In genomic region chr11:88502566-88502965, GRCm38 (mm10) we compare ENCODE assay signal across 25 mouse cellular contexts.
DNase-seq lines count a peak whose midpoint lies in the region; ATAC-seq and TF ChIP-seq lines count a peak whose summit lies in the region.
"Had no signal": no experiment of that assay in that cellular context is flagged by ENCODE, and none has a peak within 500 bp of the region (broad histone marks: within the 10 kb centered on the region; RNA-seq: fewer than 3 reads in every experiment).

No protein-coding gene starts in this region.

- DNase-seq in forebrain, embryonic 11.5 days (ENCODE audit: low spot score) = no peak
- no peak for DNase-seq in hindbrain, embryonic 11.5 days (ENCODE audit: low spot score)
- no peak for DNase-seq in testis, postnatal 10 days (ENCODE audit: low spot score)
- no peak for DNase-seq in hindbrain, embryonic 14.5 days (ENCODE audit: low spot score)
- DNase-seq in layer of hippocampus, adult 8-10 months (ENCODE audit: low spot score in 2 of 2) = no peak
- DNase-seq: adrenal gland, postnatal 36 days; cerebellum, adult 18-20 months; cerebellum, postnatal 25 days; embryo, embryonic 11 days; gastrocnemius, postnatal 25 days; liver, embryonic 13.5 days; lung, embryonic 14.5 days; lung, postnatal 36 days; right cerebral cortex, adult 18-20 months; thymus, postnatal 25 days had no signal

- TF ChIP-seq CTCF in testis, adult 2 months (IDR thresholded peaks at IDR 0.05; ENCODE audit: control insufficient read depth, insufficient read depth, insufficient replicate concordance, low read depth, low read length) = no peak

- 0 out of 2 replicates have a peak overlapping the region, but pooled peaks have one; percentile 3 for H3K27ac ChIP-seq in forebrain, embryonic 13.5 days
- H3K27ac ChIP-seq in forebrain, embryonic 11.5 days (ENCODE audit: low read depth, low read length) = no peak overlapping the region
- H3K27ac ChIP-seq in hindbrain, embryonic 12.5 days = peak overlapping the region; percentile 48
- H3K27ac ChIP-seq in hindbrain, embryonic 11.5 days (ENCODE audit: low read depth, low read length) = no peak overlapping the region
- H3K27ac ChIP-seq in testis, adult 2 months (ENCODE audit: control insufficient read depth, insufficient read depth, low read depth, low read length) = no peak overlapping the region
- H3K27ac ChIP-seq in hindbrain, embryonic 14.5 days = peak overlapping the region; percentile 46; the same call in 1 of the 2 replicates
- H3K27ac ChIP-seq: forebrain, embryonic 15.5 days; hindbrain, embryonic 15.5 days; limb, embryonic 13.5 days; liver, embryonic 13.5 days; stomach, postnatal 0 days had no signal

- TF ChIP-seq POLR2A in testis, adult 2 months (IDR thresholded peaks at IDR 0.05; ENCODE audit: control insufficient read depth, low read depth, low read length) = no peak

- no peak for ATAC-seq in forebrain, embryonic 13.5 days
- ATAC-seq in forebrain, embryonic 11.5 days (replicated peaks; ENCODE audit: low FRiP score) = no peak
- no peak for ATAC-seq in hindbrain, embryonic 12.5 days (ENCODE audit: low FRiP score)
- no peak for ATAC-seq in hindbrain, embryonic 11.5 days (ENCODE audit: low FRiP score)
- ATAC-seq in hindbrain, embryonic 14.5 days (ENCODE audit: low FRiP score) = no peak
- ATAC-seq: forebrain, embryonic 15.5 days; intestine, postnatal 0 days had no signal

- H3K9ac ChIP-seq in forebrain, embryonic 13.5 days = no peak overlapping the region
- H3K9ac ChIP-seq in forebrain, embryonic 11.5 days (ENCODE audit: low read length) = no peak overlapping the region
- no peak overlapping the region for H3K9ac ChIP-seq in hindbrain, embryonic 12.5 days
- no peak overlapping the region for H3K9ac ChIP-seq in hindbrain, embryonic 11.5 days (ENCODE audit: low read depth, low read length)
- no peak overlapping the region for H3K9ac ChIP-seq in hindbrain, embryonic 14.5 days
- H3K9ac ChIP-seq: forebrain, embryonic 15.5 days; hindbrain, embryonic 15.5 days; limb, embryonic 13.5 days; liver, embryonic 13.5 days; lung, embryonic 14.5 days had no signal

- H3K4me1 ChIP-seq in forebrain, embryonic 13.5 days = peaks cover 62% of the 10 kb centered on the region
- peaks cover 22% of the 10 kb centered on the region for H3K4me1 ChIP-seq in forebrain, embryonic 11.5 days (replicated peaks; ENCODE audit: control insufficient read depth, insufficient read depth, low read length)
- peaks cover 59% of the 10 kb centered on the region for H3K4me1 ChIP-seq in hindbrain, embryonic 12.5 days
- H3K4me1 ChIP-seq in hindbrain, embryonic 11.5 days (replicated peaks; ENCODE audit: control insufficient read depth, insufficient read depth, low read length) = peaks cover 13% of the 10 kb centered on the region; the same call in 1 of the 2 replicates
- H3K4me1 ChIP-seq in testis, adult 2 months (ENCODE audit: control insufficient read depth, insufficient read depth, low read length) = peaks cover 3% of the 10 kb centered on the region
- peaks cover 58% of the 10 kb centered on the region for H3K4me1 ChIP-seq in hindbrain, embryonic 14.5 days (replicated peaks; ENCODE audit: control insufficient read depth, insufficient read depth, low read length)

- H3K4me3 ChIP-seq in forebrain, embryonic 13.5 days = no peak overlapping the region
- H3K4me3 ChIP-seq in forebrain, embryonic 11.5 days (ENCODE audit: low read depth, low read length) = no peak overlapping the region
- H3K4me3 ChIP-seq in hindbrain, embryonic 12.5 days = no peak overlapping the region
- no peak overlapping the region for H3K4me3 ChIP-seq in hindbrain, embryonic 11.5 days (ENCODE audit: low read depth, low read length)
- H3K4me3 ChIP-seq in testis, adult 2 months (ENCODE audit: control insufficient read depth, low read depth, low read length) = peak overlapping the region; percentile 71
- H3K4me3 ChIP-seq in hindbrain, embryonic 14.5 days (replicated peaks; ENCODE audit: low read length) = no peak overlapping the region
- H3K4me3 ChIP-seq: forebrain, embryonic 15.5 days; hindbrain, embryonic 15.5 days; limb, embryonic 13.5 days; liver, embryonic 13.5 days; myocyte had no signal

- WGBS in forebrain, embryonic 13.5 days = 72% methylated on average over 6 of the region's 6 CpGs
- 85% methylated on average over 6 of the region's 6 CpGs for WGBS in forebrain, embryonic 11.5 days
- WGBS in hindbrain, embryonic 12.5 days = 79% methylated on average over 6 of the region's 6 CpGs
- WGBS in hindbrain, embryonic 11.5 days = 74% methylated on average over 6 of the region's 6 CpGs
- 70% methylated on average over 6 of the region's 6 CpGs for WGBS in hindbrain, embryonic 14.5 days

- no peaks in the 10 kb centered on the region for H3K9me3 ChIP-seq in forebrain, embryonic 13.5 days (replicated peaks)
- no peaks in the 10 kb centered on the region for H3K9me3 ChIP-seq in forebrain, embryonic 11.5 days (ENCODE audit: control insufficient read depth, low read length)
- no peaks in the 10 kb centered on the region for H3K9me3 ChIP-seq in hindbrain, embryonic 12.5 days (replicated peaks)
- no peaks in the 10 kb centered on the region for H3K9me3 ChIP-seq in hindbrain, embryonic 11.5 days (ENCODE audit: control insufficient read depth, low read length)
- H3K9me3 ChIP-seq in hindbrain, embryonic 14.5 days (ENCODE audit: control insufficient read depth, low read length) = no peaks in the 10 kb centered on the region
- H3K9me3 ChIP-seq: forebrain, embryonic 15.5 days; hindbrain, embryonic 15.5 days; limb, embryonic 13.5 days; liver, embryonic 13.5 days had no signal

- no peaks in the 10 kb centered on the region for H3K27me3 ChIP-seq in forebrain, embryonic 13.5 days
- no peaks in the 10 kb centered on the region for H3K27me3 ChIP-seq in forebrain, embryonic 11.5 days (ENCODE audit: control insufficient read depth, insufficient read depth, low read length)
- no peaks in the 10 kb centered on the region for H3K27me3 ChIP-seq in hindbrain, embryonic 12.5 days
- no peaks in the 10 kb centered on the region for H3K27me3 ChIP-seq in hindbrain, embryonic 11.5 days (ENCODE audit: control insufficient read depth, insufficient read depth, low read length)
- H3K27me3 ChIP-seq in testis, adult 2 months (ENCODE audit: control insufficient read depth, insufficient read depth, low read length) = no peaks in the 10 kb centered on the region
- H3K27me3 ChIP-seq in hindbrain, embryonic 14.5 days (ENCODE audit: control insufficient read depth, insufficient read depth, low read length) = no peaks in the 10 kb centered on the region
- H3K27me3 ChIP-seq: CH12.LX; forebrain, embryonic 15.5 days; hindbrain, embryonic 15.5 days; limb, embryonic 13.5 days; liver, embryonic 13.5 days had no signal

- H3K4me2 ChIP-seq in forebrain, embryonic 13.5 days = no peak overlapping the region
- no peak overlapping the region for H3K4me2 ChIP-seq in forebrain, embryonic 11.5 days (ENCODE audit: low read depth, low read length, severe bottlenecking)
- no peak overlapping the region for H3K4me2 ChIP-seq in hindbrain, embryonic 12.5 days (replicated peaks)
- no peak overlapping the region for H3K4me2 ChIP-seq in hindbrain, embryonic 11.5 days (replicated peaks; ENCODE audit: low read depth, low read length)
- no peak overlapping the region for H3K4me2 ChIP-seq in hindbrain, embryonic 14.5 days (replicated peaks)
- H3K4me2 ChIP-seq: forebrain, embryonic 15.5 days; hindbrain, embryonic 15.5 days; limb, embryonic 13.5 days; liver, embryonic 13.5 days; lung, embryonic 14.5 days had no signal

- H3K36me3 ChIP-seq in forebrain, embryonic 13.5 days (ENCODE audit: poor library complexity, severe bottlenecking) = no peaks in the 10 kb centered on the region
- H3K36me3 ChIP-seq in forebrain, embryonic 11.5 days (ENCODE audit: control insufficient read depth, insufficient read depth, low read length) = no peaks in the 10 kb centered on the region
- H3K36me3 ChIP-seq in hindbrain, embryonic 12.5 days = no peaks in the 10 kb centered on the region
- H3K36me3 ChIP-seq in hindbrain, embryonic 11.5 days (ENCODE audit: control insufficient read depth, insufficient read depth, low read length) = no peaks in the 10 kb centered on the region
- H3K36me3 ChIP-seq in testis, adult 2 months (ENCODE audit: control insufficient read depth, insufficient read depth, low read length) = no peaks in the 10 kb centered on the region
- H3K36me3 ChIP-seq in hindbrain, embryonic 14.5 days (replicated peaks; ENCODE audit: control insufficient read depth, insufficient read depth) = no peaks in the 10 kb centered on the region
- H3K36me3 ChIP-seq: forebrain, embryonic 15.5 days; hindbrain, embryonic 15.5 days; limb, embryonic 13.5 days; liver, embryonic 13.5 days had no signal

Comparison
In these comparisons a context has a peak if more than half of its experiments do, and no peak if none do; other contexts are left out.
1. H3K27ac ChIP-seq: peak in forebrain, embryonic 13.5 days (single experiment), hindbrain, embryonic 12.5 days (single experiment) and hindbrain, embryonic 14.5 days (single experiment); none in forebrain, embryonic 11.5 days (single experiment), hindbrain, embryonic 11.5 days (single experiment) and testis, adult 2 months (single experiment).